Mouse (Mus musculus): Measurements from ENCODE around the gene Olfr676.
"Not testable (repeated sequence)": the region's sequence is repeated elsewhere in the genome, so short reads cannot be mapped to it uniquely, and the experiment has no call there.

The Olfr676 gene

DNA sequence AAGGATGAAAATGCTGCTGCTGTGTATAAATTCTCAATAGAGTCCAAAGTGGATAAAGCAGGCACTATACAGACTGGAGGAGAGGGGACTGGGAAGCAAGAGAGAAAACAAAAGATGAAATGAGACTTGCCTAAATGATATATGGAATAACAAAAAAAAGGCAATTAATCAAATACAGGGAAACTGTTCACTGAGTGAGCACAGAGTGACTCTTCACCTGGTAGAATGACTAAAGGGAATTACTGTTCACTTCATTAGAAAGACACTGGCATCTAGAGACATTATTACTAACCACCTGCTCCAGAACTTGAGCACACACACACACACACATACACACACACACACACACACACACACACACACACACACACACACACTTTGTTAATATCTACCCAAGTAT, at the start of gene Olfr676:
TSS of gene Olfr676 (plus strand) at position 301 of the 400 bp plus-strand sequence.
- DNase-seq (ENCODE audit: low read depth) = no peak

DNA sequence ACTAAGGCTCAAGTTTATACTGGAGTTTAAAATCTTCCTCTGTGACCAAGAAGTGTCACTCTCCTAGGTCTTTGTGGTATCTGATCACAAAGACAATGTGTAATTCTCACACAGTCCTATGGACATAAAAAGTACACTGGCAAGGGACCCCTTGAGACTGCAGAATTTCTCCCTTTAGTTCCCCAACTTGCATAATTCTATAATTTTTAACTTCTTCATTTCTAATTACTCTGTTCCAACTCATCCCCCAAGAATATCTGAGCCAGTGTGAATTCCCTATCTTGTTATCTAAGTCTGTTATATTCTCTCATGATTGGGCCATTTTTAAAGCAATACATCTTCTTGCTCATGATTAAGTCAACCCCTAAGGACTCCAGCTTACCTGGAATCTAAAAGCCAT, 30.6 kb upstream of the Olfr676 start, which contains the start of gene Olfr672:
TSS of gene Olfr672 (minus strand) at position 101 of the 400 bp plus-strand sequence.
- DNase-seq (ENCODE audit: low read depth) = no peak

DNA sequence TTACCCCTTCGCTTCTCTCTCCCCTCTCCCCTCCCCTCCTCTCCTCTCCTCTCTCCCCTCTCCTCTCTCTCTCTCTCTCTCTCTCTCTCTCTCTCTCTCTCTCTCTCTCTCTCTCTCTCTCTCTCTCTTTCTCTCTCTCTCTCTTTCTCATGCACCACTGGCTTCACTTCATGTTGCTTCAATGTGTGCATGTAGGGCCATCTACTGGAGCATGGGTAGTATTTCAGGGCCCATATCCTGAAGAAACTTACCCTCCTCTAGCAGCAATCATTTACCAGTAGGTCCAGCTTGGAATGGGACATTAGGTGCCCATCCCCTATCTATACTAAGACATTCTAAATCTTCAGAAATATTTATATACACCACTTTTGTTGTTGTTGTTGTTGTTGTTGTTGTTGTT, 10.0 kb upstream of the Olfr676 start:
- no peak for DNase-seq (ENCODE audit: low read depth)

DNA sequence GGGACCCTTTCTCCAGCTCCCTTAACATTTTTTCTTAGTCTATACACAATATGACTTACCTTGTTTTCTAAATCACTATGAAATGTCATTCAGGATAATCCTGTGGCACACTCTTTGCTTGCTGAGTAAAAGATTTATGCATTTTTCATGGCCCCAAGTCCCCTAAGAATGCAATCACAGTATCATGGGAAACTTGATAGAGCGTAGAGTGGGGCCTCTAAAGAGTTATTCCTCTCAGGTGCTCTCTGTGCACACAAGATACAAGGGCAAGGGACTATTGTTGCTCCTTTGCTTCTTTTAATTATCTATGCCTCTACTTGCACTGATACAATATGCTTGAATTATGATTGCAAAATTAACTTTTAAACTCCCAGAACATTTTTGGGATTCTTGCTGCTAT, 4.1 kb upstream of the Olfr676 start, which contains the start of gene Olfr675:
TSS of gene Olfr675 (minus strand) at position 101 of the 400 bp plus-strand sequence.
- no peak for DNase-seq (ENCODE audit: low read depth)

DNA sequence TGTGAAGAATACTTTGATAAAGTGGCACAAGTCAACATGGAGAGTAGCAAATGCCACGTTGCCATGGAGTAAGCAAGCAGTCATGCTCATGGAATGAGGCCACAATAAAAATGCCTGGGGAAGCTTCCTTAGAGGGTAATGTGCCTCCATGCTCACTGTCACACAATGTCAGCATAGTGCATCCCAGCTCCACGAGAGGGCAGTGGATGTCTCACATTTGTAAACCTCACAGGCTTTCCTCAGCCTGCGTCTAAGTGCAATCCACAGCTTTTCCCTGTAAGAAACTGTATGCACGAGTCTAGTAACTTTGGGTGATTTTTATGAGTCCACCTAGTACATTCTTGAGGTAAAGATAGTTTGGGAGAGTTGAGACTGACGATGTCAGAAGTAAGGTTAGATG, 1.3 kb downstream of the Olfr676 start:
- not testable (repeated sequence) for DNase-seq (ENCODE audit: low read depth)

DNA sequence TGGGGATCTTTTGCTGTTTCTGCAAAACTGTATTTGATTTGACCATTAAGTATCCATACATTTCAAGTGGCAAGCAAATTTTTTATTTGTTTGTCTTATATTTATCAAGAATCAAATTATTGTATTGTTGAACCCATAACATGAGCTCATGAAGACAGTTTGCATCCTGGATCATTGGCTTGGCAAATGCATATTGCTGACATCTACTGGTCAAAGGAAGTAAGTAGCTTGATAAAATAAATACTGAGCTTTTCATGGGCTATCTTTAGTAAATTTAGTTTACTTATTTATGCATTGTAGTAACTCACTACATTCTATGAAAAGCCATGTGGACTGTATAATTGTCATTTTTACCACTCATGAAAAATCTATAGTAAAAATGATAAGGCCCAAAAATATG, 26.5 kb downstream of the Olfr676 start:
- no peak for DNase-seq (ENCODE audit: low read depth)

DNA sequence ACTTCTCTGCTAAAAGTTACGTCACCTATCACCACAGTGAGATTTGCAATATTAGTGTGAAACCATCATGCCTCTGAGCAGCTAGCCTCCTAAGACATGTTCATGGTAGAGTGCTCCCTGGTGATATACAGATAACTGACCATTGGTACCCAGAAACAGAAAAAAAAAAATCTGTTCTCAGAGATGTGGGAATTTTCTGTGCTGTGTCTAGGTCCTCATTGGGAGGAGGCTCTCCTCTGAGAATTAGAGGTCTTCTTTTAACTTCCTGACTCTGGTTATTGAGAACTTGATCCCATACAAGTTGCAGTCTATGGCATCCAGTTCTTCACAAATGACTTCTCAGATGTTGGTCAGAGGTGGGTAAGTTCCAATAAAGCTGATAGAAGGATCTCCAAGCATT, 31.7 kb downstream of the Olfr676 start, which contains the start of gene Olfr678:
TSS of gene Olfr678 (plus strand) at position 301 of the 400 bp plus-strand sequence.
- DNase-seq (ENCODE audit: low read depth) = no peak

DNA sequence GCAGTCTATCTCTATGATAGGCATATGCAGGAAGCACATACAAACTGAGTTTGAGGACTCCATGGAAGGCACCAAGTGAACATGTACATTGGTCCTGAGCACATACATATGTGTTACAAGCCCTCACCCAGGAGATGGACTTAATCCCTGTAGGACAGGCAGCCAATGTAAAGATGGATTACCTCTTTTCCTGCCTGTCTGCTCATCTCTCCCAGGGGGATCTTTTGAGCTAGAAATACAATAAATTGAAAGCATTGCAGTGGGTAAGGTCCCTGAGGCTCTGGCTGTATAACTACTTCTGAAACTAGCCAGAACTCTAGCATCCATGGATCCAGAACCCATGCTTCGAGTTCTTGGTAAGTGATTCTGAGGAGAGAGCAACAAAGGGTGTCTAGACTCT, 48.4 kb downstream of the Olfr676 start, which contains the start of gene Olfr679:
TSS of gene Olfr679 (plus strand) at position 301 of the 400 bp plus-strand sequence.
- no peak for DNase-seq (ENCODE audit: low read depth)

Measured in fibroblast of lung, adult 2 months (primary cell).